Mouse (Mus musculus) gastrocnemius, adult 2 months (tissue): ENCODE data around the gene Srrm4. TPM values are rescaled to one million over a fixed set of nuclear protein-coding genes. Genes with fewer than 3 reads are reported as not detected.

Experiments used
- DNase-seq: peaks from one replicate; pipeline ENCODE4 v3.0.0; 2022
- H3K27ac ChIP-seq: fragments of 200-600 bp; 2 replicates; pipeline ENCODE4 v1.8.1; 2022; ENCODE audit warnings: mild to moderate bottlenecking
- H3K4me3 ChIP-seq: fragments of 200-600 bp; 2 replicates; pipeline ENCODE4 v1.8.1; 2022; ENCODE audit warnings: mild to moderate bottlenecking, moderate library complexity
- CTCF ChIP-seq: fragments of 200-600 bp; IDR thresholded peaks from 2 replicates; pipeline ENCODE4 v1.8.1; 2022; ENCODE audit warnings: antibody characterized with exemption, mild to moderate bottlenecking, moderate library complexity
- intact Hi-C: fragments of 180-260 bp; cut with DNase I; formaldehyde crosslinking; loops from one replicate; pipeline ENCODE4 v1.15.1; 2025
- total RNA-seq, 2 experiments: library from RNA; stranded (reverse); gene quantifications; 2 replicates each; pipeline ENCODE4 v1.2.3; 2021

Srrm4 gene
- total RNA-seq, 2 experiments from 2014 or later, result 0.15 to 0.47 TPM

DNA sequence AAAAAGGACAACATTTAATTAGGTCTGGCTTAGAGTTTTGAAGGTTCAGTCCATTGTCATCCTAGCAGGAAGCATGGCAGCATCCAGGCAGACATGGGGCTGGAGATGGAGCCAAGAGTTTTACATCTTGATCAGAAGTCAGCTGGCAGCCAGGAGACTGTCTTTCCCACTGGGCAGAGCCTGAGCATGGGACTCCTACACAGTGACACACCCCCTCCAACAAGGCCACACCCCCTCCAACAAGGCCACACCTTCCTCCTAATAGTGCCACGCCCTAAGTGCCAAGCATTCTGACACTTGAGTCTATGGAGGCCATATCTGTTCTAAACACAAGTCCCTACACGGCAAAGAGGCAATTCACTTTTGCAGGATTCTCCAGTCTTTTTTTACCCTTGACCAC, 23.6 kb downstream of the Srrm4 start:
- TF ChIP-seq CTCF, result no peak
- Histone ChIP-seq H3K4me3 (no peak overlapping the region), H3K27ac (no peak overlapping the region)
- DNase-seq, result no peak
- intact Hi-C loops, result no loop called here

DNA sequence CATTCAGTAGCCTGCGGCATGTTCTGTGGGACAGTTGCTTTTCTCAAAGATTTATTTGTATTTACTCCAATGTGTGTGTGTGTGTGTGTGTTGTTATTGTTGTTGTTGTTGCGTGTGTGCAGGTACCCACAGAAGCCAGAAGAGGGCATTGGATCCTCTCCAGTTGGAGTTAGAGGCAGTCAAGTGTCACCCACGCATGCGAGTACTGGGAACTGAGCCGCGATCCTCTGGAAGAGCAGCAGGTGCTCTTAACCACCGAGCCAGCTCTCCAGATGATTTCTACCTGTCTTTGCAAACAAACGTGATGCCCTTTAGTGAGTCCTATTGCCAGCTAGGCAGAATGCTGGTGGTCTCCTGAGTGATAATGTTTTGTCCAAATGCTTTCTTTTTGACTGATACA, 24.3 kb downstream of the Srrm4 start:
- no peak for TF ChIP-seq CTCF
- no peak overlapping the region for H3K4me3 ChIP-seq
- no peak for DNase-seq
- intact Hi-C loops, result no loop called here
- H3K27ac ChIP-seq, result no peak overlapping the region

DNA sequence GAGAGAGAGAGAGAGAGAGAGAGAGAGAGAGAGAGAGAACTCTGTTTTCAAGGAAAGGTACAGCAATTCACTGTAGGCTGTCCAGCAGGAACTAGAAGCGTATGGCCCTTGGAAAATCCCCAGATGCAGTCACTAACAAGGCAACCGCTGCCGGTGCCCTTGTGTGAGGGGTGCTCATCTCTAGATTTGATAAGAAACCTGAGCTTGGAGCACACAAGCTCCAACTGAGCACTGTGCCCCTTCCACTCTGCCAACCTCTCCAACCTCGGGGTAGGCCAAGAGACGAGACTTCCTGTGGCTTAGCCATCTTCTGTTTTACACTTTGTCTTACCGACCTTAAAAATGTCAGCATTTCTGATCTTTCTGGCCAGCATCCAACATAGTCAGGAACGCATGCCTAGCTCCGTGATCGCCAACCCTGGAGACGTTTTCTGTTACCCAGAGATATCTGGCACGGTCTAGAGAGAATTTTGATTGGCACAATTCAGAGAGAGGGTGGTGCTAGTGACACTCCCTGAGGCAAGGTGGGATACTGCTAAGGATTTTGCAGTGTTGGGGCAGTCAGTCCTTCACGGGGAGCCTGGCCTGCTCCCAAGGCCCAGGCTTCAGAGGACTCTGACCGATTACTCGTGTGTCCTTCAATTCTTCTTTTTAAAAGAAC, 25.1 kb downstream of the Srrm4 start:
- no peak for TF ChIP-seq CTCF
- Histone ChIP-seq H3K27ac (no peak overlapping the region), H3K4me3 (no peak overlapping the region)
- DNase-seq, result no peak
- intact Hi-C loops, result no loop called here

GRCm38 (mm10) chr5:116565573-116565972, 26.0 kb downstream of the Srrm4 start:
- DNase-seq, result no peak
- H3K4me3 ChIP-seq, result no peak overlapping the region
- intact Hi-C loops, result no loop called here
- no peak for TF ChIP-seq CTCF
- no peak overlapping the region for H3K27ac ChIP-seq

- intact Hi-C loops, result no loop called here
- no peak overlapping the region for H3K4me3 ChIP-seq
- H3K27ac ChIP-seq, result no peak overlapping the region
- no peak for TF ChIP-seq CTCF
- DNase-seq, result no peak
Observed at GRCm38 (mm10) chr5:116564391-116564790, 27.2 kb downstream of the Srrm4 start.

DNA sequence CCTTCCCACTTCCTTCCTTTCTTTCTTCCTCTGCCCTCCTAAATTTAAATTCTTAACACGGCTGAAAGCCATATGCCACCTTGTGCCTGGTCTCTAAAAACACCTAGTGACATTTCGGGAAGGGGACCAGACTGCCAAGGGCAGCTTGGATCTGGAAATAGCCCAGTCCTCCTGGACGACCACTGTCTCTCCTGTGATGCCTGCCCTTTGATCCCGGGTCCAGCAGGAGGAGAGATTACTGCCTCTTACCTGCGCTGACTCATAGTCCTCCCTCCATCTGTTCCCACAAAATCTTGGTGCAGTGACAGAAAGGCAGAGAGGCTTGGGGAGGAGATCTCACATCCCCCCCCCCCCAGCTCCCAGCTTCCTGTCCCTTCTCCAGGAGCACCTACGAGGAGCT, 27.9 kb downstream of the Srrm4 start:
- Histone ChIP-seq H3K27ac (no peak overlapping the region), H3K4me3 (no peak overlapping the region)
- DNase-seq, result no peak
- intact Hi-C loops, result no loop called here
- no peak for TF ChIP-seq CTCF

DNA sequence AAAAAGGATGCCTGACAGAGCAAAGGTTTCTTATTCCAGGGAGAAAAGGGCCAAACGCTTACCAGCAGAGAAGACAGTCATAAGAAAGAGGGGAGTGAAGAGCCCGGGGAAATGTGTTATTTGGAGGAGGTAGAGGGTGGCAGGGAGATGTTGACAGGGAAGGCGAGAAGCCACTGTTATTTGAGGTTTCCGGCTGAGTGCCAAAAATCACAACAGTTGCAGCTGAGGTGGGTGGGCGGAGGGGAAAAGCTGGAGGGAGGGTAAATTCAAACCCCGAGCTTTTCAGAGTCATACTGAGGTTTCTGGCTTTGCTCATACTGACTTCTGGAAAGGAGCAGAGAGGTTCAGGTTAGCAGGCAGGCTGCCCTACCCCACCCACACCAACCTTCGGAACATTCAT, 32.5 kb downstream of the Srrm4 start:
- no peak overlapping the region for H3K27ac ChIP-seq
- TF ChIP-seq CTCF, result no peak
- H3K4me3 ChIP-seq, result no peak overlapping the region
- intact Hi-C loops, result no loop called here
- no peak for DNase-seq

GRCm38 (mm10) chr5:116556614-116557013, 35.0 kb downstream of the Srrm4 start:
- no peak for DNase-seq
- TF ChIP-seq CTCF, result no peak
- intact Hi-C loops, result no loop called here

GRCm38 (mm10) chr5:116553868-116554267, 37.7 kb downstream of the Srrm4 start:
- DNase-seq, result no peak
- no peak overlapping the region for H3K27ac ChIP-seq
- no peak overlapping the region for H3K4me3 ChIP-seq
- no peak for TF ChIP-seq CTCF
- intact Hi-C loops, result no loop called here

More at GRCm38 (mm10) chr5:116556614-116557013, 35.0 kb downstream of the Srrm4 start:
- no peak overlapping the region for H3K27ac ChIP-seq
- H3K4me3 ChIP-seq, result no peak overlapping the region

DNA sequence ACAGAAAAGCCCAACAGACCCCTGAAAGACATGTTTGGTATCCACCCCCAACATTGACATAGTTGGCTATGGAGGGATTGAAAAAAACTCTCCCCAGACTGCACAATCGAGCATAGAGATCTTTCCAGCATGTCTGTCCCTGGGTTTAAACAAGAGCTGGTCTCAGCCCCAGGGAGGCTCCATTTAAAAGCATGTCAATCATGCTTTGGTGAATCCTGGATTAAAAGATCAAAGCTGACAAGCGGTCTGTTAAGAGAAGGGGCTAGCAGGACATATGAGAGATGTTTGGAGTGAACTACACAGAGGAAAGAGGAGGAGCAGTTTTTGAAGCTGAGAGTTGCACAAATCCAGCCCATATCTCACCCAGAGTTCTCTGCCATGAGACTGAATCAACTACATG, 38.5 kb downstream of the Srrm4 start:
- H3K4me3 ChIP-seq, result no peak overlapping the region
- TF ChIP-seq CTCF, result no peak
- intact Hi-C loops, result no loop called here
- DNase-seq, result no peak
- H3K27ac ChIP-seq, result no peak overlapping the region

- TF ChIP-seq CTCF, result no peak
- no peak for DNase-seq
- Histone ChIP-seq H3K4me3 (no peak overlapping the region), H3K27ac (no peak overlapping the region)
- intact Hi-C loops, result no loop called here
Observed at GRCm38 (mm10) chr5:116552584-116552983, 39.0 kb downstream of the Srrm4 start.

- no peak for DNase-seq
- intact Hi-C loops, result no loop called here
- TF ChIP-seq CTCF, result no peak
- no peak overlapping the region for H3K4me3 ChIP-seq
- no peak overlapping the region for H3K27ac ChIP-seq
Observed at GRCm38 (mm10) chr5:116545746-116546145, 45.9 kb downstream of the Srrm4 start.

DNA sequence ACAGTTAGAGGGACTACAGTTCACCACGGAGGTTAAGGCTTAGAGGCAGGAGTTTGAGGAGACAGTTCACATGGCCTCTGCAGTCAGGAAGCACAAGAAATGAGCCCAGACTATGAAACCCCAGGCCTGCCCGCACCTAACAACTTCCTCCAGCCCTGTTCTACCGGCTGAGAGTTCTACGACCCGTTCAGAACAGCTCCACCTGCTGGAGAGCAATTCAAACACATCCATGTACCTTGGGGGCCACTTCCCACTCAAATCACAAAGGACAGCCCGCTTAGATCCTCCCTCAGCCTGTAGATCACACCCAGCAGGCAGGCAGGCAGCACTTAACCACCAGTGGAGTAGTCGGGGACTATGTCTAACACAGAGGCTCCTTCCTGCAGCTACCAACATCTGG, 49.3 kb downstream of the Srrm4 start:
- H3K4me3 ChIP-seq, result no peak overlapping the region
- intact Hi-C loops, result no loop called here
- peak; percentile 15; the same call in 1 of the 2 replicates for TF ChIP-seq CTCF
- DNase-seq, result no peak
- no peak overlapping the region for H3K27ac ChIP-seq

- DNase-seq, result no peak
- intact Hi-C loops, result no loop called here
- H3K4me3 ChIP-seq, result no peak overlapping the region
- TF ChIP-seq CTCF, result peak; percentile 46
- no peak overlapping the region for H3K27ac ChIP-seq
Observed at GRCm38 (mm10) chr5:116541128-116541527, 50.5 kb downstream of the Srrm4 start.
